Mouse (Mus musculus) testis, adult 2 months (tissue): ENCODE results near the gene Fut7. TPM values are rescaled to one million over a fixed set of nuclear protein-coding genes. Genes with fewer than 3 reads are reported as not detected.

Experiments
- H3K27ac ChIP-seq: fragments of 200-500 bp; 2 replicates; pipeline ENCODE4 v1.5.1; 2012; ENCODE audit warnings: low read depth, low read length; ENCODE audit not compliant: control insufficient read depth, insufficient read depth
- H3K27me3 ChIP-seq: fragments of 200-500 bp; 2 replicates; pipeline ENCODE4 v1.6.1; 2012; ENCODE audit warnings: mild to moderate bottlenecking, low read length, moderate library complexity; ENCODE audit not compliant: control insufficient read depth, insufficient read depth
- H3K36me3 ChIP-seq: fragments of 200-500 bp; 2 replicates; pipeline ENCODE4 v1.6.1; 2012; ENCODE audit warnings: mild to moderate bottlenecking, low read length; ENCODE audit not compliant: control insufficient read depth, insufficient read depth
- H3K4me1 ChIP-seq: fragments of 200-500 bp; 2 replicates; pipeline ENCODE4 v1.6.1; 2012; ENCODE audit warnings: low read length; ENCODE audit not compliant: control insufficient read depth, insufficient read depth
- H3K4me3 ChIP-seq: fragments of 200-500 bp; 2 replicates; pipeline ENCODE4 v1.5.1; 2012; ENCODE audit warnings: low read depth, mild to moderate bottlenecking, low read length, moderate library complexity, mixed read lengths; ENCODE audit not compliant: control insufficient read depth
- CTCF ChIP-seq: fragments of 200-500 bp; IDR thresholded peaks from 2 replicates; pipeline ENCODE4 v1.5.1; 2012; ENCODE audit warnings: low read depth, mild to moderate bottlenecking, inconsistent platforms, low read length, moderate library complexity; ENCODE audit not compliant: control insufficient read depth, insufficient read depth, insufficient replicate concordance
- POLR2A ChIP-seq: fragments of 200-500 bp; IDR thresholded peaks from 2 replicates; pipeline ENCODE4 v1.6.1; 2012; ENCODE audit warnings: low read depth, mild to moderate bottlenecking, inconsistent platforms, low read length, moderate library complexity; ENCODE audit not compliant: control insufficient read depth
- polyA plus RNA-seq: library from polyadenylated mRNA; depleted of rRNA; stranded (reverse); fragments of >200 nt; gene quantifications from 2 replicates; pipeline ENCODE4 v1.2.3, GENCODE M21; 2012

The Fut7 gene
- polyA plus RNA-seq, 1 experiment: 0.10 TPM

DNA sequence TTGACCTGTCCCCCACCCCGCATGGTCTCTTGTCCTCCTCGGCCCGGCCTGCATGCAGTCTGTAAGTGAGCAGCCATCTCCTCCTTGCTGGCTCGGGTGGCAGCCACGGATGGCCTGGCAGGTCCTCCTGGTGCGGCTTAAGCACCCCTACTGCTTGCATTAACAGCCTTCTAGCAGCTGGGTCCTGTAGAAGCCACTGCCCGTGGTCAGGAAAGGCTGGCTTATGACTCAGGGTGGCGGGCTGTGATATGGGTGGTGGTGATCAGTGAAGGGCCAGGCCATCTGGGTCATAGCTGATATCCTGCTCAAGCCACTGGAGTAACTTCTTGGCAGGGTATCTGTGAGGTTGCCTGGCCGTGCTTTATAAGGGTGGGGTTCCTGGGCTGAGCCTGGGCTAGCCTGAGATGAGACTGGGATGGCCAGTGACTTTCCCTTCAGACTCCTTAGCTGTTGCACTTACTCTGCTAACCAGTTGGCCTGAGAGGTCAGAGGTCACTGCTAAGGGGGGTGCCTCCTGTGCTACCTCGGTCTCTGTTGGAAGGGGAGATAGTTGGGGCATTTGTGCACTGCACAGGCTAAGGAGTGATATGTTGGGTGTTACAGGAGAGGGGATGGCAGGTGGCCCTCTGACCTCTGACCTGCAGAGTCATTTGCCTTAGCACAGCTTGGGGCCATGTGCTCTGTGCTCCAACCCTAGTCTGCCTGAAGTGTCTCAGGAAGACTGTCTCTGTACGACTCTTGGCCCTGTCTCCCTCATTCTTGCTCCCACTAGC is 9.4 kb downstream of the Fut7 start:
- Histone ChIP-seq H3K4me1 (peaks cover 6% of the 10 kb centered on the region), H3K4me3 (no peak overlapping the region), H3K36me3 (no peaks in the 10 kb centered on the region), H3K27me3 (no peaks in the 10 kb centered on the region), H3K27ac (no peak overlapping the region)
- TF ChIP-seq CTCF: no peak
- TF ChIP-seq POLR2A: no peak

DNA sequence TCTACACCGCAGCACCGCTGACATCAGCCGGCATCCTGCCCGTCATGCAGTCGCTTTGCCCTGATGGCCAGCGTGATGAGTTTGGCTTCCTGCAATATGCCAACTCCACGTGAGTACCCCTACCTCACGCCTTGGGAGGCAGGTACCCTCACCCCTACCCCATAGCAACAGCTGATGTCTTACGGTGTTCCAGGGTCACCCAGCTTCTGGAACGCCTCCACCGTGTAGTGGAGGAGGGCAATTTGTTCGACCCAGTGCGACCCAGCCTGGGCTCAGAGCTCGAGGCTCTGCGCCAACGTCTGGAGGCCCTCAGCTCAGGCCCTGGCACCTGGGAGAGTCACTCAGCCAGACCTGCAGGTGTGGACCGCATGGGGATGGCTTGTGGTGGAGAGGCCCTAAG is 10.0 kb downstream of the Fut7 start:
- TF ChIP-seq POLR2A (no peak), CTCF (no peak)
- no peak overlapping the region for H3K27ac ChIP-seq
- no peaks in the 10 kb centered on the region for H3K27me3 ChIP-seq
- H3K36me3 ChIP-seq: no peaks in the 10 kb centered on the region
- H3K4me1 ChIP-seq: peaks cover 6% of the 10 kb centered on the region
- no peak overlapping the region for H3K4me3 ChIP-seq

DNA sequence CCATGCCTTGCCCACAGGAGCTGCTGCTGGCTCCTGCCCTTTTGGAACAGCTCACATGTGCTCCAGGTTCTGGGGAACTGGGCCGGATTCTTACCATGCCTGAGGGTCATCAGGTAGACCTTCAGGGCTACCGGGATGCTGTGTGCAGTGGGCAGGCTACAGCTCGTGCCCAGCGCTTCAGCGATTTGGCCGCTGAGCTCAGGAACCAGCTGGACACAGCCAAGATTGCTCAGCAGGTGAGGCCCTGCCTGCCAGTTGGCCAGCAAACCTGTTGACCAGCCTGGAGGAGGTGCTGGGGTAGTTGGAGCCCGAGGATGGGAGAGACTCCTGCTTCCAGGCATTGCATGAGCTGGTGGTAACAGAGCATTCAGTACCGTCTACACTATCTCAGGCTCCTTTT is 11.2 kb downstream of the Fut7 start:
- Histone ChIP-seq H3K4me3 (no peak overlapping the region), H3K36me3 (no peaks in the 10 kb centered on the region), H3K27me3 (no peaks in the 10 kb centered on the region), H3K27ac (no peak overlapping the region), H3K4me1 (peaks cover under 1% of the 10 kb centered on the region; the same call in 1 of the 2 replicates)
- TF ChIP-seq CTCF (no peak), POLR2A (no peak)

DNA sequence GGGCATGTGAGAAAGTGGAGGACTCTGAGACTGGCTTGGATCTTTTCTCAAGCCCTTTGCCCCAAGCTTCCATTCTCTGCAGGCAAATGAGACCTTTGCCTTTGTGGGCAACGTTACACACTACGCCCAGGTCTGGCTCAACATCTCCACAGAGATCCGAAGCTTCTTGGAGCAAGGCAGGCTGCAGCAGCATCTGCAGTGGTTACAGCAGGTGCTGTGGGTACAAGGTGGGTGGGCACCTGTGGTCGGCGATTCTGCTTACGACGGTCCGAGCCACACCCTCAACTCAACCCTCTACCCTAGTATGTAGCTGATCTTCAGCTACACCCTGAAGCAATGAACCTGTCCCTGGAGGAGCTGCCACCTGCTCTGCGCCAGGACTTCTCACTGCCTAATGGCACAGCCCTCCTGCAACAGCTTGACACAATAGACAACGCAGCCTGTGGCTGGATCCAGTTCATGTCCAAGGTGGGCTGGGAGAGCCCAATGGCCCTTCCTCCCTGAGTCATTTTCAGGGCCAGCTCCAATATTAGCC is 13.3 kb downstream of the Fut7 start:
- Histone ChIP-seq H3K27me3 (no peaks in the 10 kb centered on the region), H3K4me1 (no peaks in the 10 kb centered on the region), H3K36me3 (no peaks in the 10 kb centered on the region), H3K4me3 (no peak overlapping the region), H3K27ac (no peak overlapping the region)
- no peak for TF ChIP-seq POLR2A
- no peak for TF ChIP-seq CTCF

DNA sequence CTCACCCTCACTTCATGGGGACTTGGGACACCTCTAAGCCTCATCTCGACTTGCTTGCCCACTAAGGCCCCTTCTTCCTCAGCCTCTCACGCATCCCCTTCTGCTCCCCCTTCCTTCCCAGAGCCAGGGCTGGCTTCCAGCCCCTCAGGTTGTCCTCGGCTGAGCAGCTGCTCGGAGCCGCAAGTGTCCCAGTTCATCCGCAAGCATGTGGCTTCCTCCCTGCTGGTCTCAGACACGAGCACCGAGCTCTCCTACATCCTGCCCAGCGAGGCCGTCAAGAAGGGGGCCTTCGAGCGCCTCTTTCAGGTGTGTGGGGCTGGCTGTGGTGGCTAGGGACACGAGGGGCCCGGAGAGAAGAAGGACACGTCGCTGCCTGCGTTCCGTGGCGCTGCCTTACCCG is 18.0 kb downstream of the Fut7 start:
- no peaks in the 10 kb centered on the region for H3K4me1 ChIP-seq
- no peak for TF ChIP-seq CTCF
- TF ChIP-seq POLR2A: no peak
- no peak overlapping the region for H3K27ac ChIP-seq
- H3K27me3 ChIP-seq: no peaks in the 10 kb centered on the region
- H3K36me3 ChIP-seq: no peaks in the 10 kb centered on the region
- no peak overlapping the region for H3K4me3 ChIP-seq

DNA sequence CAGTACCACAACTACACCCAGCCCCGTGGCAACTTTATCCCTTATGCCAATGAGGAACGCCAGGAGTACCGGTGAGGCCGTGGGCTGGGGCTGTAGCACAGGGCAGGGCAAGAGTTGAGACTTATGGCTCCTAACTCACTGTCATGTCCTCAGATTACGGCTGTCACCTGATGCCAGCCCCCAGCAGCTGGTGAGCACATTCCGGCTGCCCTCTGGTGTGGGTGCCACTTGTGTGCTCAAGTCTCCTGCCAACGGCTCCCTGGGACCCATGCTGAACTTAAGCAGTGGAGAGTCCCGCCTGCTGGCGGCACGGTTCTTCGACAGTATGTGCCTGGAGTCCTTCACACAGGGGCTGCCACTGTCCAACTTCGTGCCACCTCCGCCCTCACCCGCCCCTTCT is 19.6 kb downstream of the Fut7 start:
- Histone ChIP-seq H3K27ac (no peak overlapping the region), H3K36me3 (no peaks in the 10 kb centered on the region), H3K4me3 (no peak overlapping the region), H3K27me3 (no peaks in the 10 kb centered on the region), H3K4me1 (no peaks in the 10 kb centered on the region)
- no peak for TF ChIP-seq CTCF
- TF ChIP-seq POLR2A: no peak

DNA sequence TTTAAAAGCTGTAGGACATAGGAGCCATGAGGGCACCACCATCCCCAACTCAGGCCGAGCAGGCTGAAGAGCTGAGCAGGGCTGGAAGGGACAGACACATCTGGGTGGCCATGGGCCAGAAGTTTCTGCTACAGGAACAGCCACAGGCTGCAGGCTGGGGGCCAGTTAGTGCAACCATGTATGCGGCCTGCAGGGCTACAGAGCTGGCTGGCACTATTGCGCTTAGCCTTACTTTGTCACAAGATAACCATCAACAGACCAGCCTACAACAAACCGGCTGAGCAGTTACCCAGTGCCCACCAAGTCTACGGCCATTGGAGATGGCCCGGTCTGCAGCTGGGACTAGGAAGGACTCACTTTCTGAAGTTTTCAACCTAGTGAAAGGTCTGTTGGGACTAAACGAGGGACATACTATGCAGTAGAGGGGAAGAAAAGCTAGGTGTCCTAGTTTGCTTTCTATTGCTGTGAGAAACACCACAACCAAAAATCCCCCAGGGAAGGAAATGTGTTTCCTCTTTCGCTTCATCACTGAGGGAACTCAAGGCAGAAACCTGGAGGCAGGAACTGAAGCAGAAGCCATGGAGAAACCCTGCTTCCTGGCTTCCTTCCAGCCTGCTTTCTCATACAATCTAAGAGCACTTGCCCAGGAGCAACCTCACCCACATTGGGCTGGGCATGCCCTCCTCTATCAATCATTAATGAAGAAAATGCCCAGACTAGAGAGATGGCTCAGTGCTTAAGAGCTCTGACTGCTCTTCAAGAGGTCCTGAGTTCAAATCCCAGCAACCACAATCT is 28.0 kb downstream of the Fut7 start:
- Histone ChIP-seq H3K27ac (no peak overlapping the region), H3K27me3 (no peaks in the 10 kb centered on the region), H3K36me3 (no peaks in the 10 kb centered on the region), H3K4me3 (no peak overlapping the region), H3K4me1 (no peaks in the 10 kb centered on the region)
- TF ChIP-seq POLR2A (no peak), CTCF (no peak)
